Mouse (Mus musculus): ENCODE data around the gene Ppp2r3a. TPM values are rescaled to one million over a fixed set of nuclear protein-coding genes. Genes with fewer than 3 reads are reported as not detected.

Gene Ppp2r3a
- total RNA-seq, 1 experiment from 2014 or later = 3.6 TPM

GRCm38 (mm10) chr9:101181962-101182701 is 69.5 kb downstream of the Ppp2r3a start:
- peak; percentile 55; the same call in 1 of the 2 replicates for ATAC-seq (ENCODE audit: extremely low read depth, insufficient number of reproducible peaks, low FRiP score, poor library complexity, severe bottlenecking)

- ATAC-seq (ENCODE audit: extremely low read depth, insufficient number of reproducible peaks, low FRiP score, poor library complexity, severe bottlenecking) = no peak
Observed at GRCm38 (mm10) chr9:101181291-101181690, 70.3 kb downstream of the Ppp2r3a start.

- no peak for ATAC-seq (ENCODE audit: extremely low read depth, insufficient number of reproducible peaks, low FRiP score, poor library complexity, severe bottlenecking)
Observed at GRCm38 (mm10) chr9:101180234-101180633, 71.4 kb downstream of the Ppp2r3a start.

- no peak for ATAC-seq (ENCODE audit: extremely low read depth, insufficient number of reproducible peaks, low FRiP score, poor library complexity, severe bottlenecking)
Observed at GRCm38 (mm10) chr9:101160627-101161026, 91.0 kb downstream of the Ppp2r3a start.

- ATAC-seq (ENCODE audit: extremely low read depth, insufficient number of reproducible peaks, low FRiP score, poor library complexity, severe bottlenecking) = no peak
Observed at GRCm38 (mm10) chr9:101160092-101160491, 91.5 kb downstream of the Ppp2r3a start.

GRCm38 (mm10) chr9:101159431-101159830 is 92.2 kb downstream of the Ppp2r3a start:
- ATAC-seq (ENCODE audit: extremely low read depth, insufficient number of reproducible peaks, low FRiP score, poor library complexity, severe bottlenecking) = peak; percentile 71; the same call in 1 of the 2 replicates

- no peak for ATAC-seq (ENCODE audit: extremely low read depth, insufficient number of reproducible peaks, low FRiP score, poor library complexity, severe bottlenecking)
Observed at GRCm38 (mm10) chr9:101152872-101153271, 98.7 kb downstream of the Ppp2r3a start.

- ATAC-seq (ENCODE audit: extremely low read depth, insufficient number of reproducible peaks, low FRiP score, poor library complexity, severe bottlenecking) = no peak
Observed at GRCm38 (mm10) chr9:101143635-101144034, 108.0 kb downstream of the Ppp2r3a start.

GRCm38 (mm10) chr9:101114182-101114884 is 137.3 kb downstream of the Ppp2r3a start:
- ATAC-seq (ENCODE audit: extremely low read depth, insufficient number of reproducible peaks, low FRiP score, poor library complexity, severe bottlenecking) = no peak

GRCm38 (mm10) chr9:101113317-101113716 is 138.3 kb downstream of the Ppp2r3a start:
- ATAC-seq (ENCODE audit: extremely low read depth, insufficient number of reproducible peaks, low FRiP score, poor library complexity, severe bottlenecking) = no peak

- ATAC-seq (ENCODE audit: extremely low read depth, insufficient number of reproducible peaks, low FRiP score, poor library complexity, severe bottlenecking) = no peak
Observed at GRCm38 (mm10) chr9:101110013-101110412, 141.6 kb downstream of the Ppp2r3a start.

GRCm38 (mm10) chr9:101107386-101107785 is 144.2 kb downstream of the Ppp2r3a start:
- no peak for ATAC-seq (ENCODE audit: extremely low read depth, insufficient number of reproducible peaks, low FRiP score, poor library complexity, severe bottlenecking)

- no peak for ATAC-seq (ENCODE audit: extremely low read depth, insufficient number of reproducible peaks, low FRiP score, poor library complexity, severe bottlenecking)
Observed at GRCm38 (mm10) chr9:101105735-101106134, 145.9 kb downstream of the Ppp2r3a start.

GRCm38 (mm10) chr9:101104931-101105330 is 146.7 kb downstream of the Ppp2r3a start:
- no peak for ATAC-seq (ENCODE audit: extremely low read depth, insufficient number of reproducible peaks, low FRiP score, poor library complexity, severe bottlenecking)

GRCm38 (mm10) chr9:101102288-101102687 is 149.3 kb downstream of the Ppp2r3a start:
- no peak for ATAC-seq (ENCODE audit: extremely low read depth, insufficient number of reproducible peaks, low FRiP score, poor library complexity, severe bottlenecking)

GRCm38 (mm10) chr9:101101547-101101946 is 150.0 kb downstream of the Ppp2r3a start:
- ATAC-seq (ENCODE audit: extremely low read depth, insufficient number of reproducible peaks, low FRiP score, poor library complexity, severe bottlenecking) = no peak

GRCm38 (mm10) chr9:101100163-101100562 is 151.4 kb downstream of the Ppp2r3a start:
- ATAC-seq (ENCODE audit: extremely low read depth, insufficient number of reproducible peaks, low FRiP score, poor library complexity, severe bottlenecking) = no peak

GRCm38 (mm10) chr9:101099445-101099844 is 152.2 kb downstream of the Ppp2r3a start:
- no peak for ATAC-seq (ENCODE audit: extremely low read depth, insufficient number of reproducible peaks, low FRiP score, poor library complexity, severe bottlenecking)

- peak; percentile 81 for ATAC-seq (ENCODE audit: extremely low read depth, insufficient number of reproducible peaks, low FRiP score, poor library complexity, severe bottlenecking)
Observed at GRCm38 (mm10) chr9:101097542-101097941, 154.1 kb downstream of the Ppp2r3a start.

GRCm38 (mm10) chr9:101096461-101096860 is 155.1 kb downstream of the Ppp2r3a start:
- ATAC-seq (ENCODE audit: extremely low read depth, insufficient number of reproducible peaks, low FRiP score, poor library complexity, severe bottlenecking) = no peak
